Mouse (Mus musculus) right cerebral cortex, adult 18-20 months (tissue): ENCODE measurements around the gene Mast4.

Source experiments
- DNase-seq: peaks from one replicate; pipeline ENCODE4 v3.0.0; 2022; ENCODE audit warnings: mixed read lengths

Gene Mast4

DNA sequence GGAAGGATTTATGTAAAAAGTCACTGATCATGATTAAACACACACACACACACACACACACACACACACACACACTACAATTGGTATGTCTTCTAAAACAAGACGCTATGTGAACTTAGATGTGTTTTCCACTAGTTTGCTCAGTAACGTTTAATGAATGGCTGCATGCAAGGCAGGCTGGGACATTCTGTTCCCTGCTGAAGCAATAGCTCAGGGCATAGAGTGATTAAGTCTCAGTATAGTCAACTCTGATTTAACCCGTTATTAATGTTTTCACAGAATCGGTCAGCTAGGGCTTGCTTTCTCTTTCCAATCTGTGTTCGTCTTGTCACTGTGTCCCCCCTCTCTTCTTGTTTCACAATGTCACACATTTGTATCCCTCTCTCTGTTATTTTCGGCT lies 558.8 kb downstream of the Mast4 start:
- no peak for DNase-seq

DNA sequence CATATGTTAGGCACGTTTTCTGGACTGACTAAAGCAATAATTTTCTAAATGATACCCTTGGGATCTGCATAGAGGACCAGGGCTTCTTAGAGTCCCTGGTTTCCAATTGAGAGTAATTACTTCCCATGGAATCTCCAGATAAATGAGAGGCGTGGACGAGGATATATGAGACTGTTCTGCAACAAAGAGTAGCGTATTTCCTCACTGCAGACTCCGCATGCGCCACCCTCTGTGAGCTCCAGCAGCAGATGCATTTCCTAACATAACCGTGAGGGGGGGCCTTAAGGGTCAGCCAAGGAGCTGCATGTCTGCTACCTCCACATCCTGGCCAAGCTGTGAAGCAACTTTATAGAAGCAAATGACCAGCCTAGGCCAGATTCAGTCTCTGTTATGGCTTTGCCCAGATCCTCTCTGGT lies 559.5 kb downstream of the Mast4 start:
- no peak for DNase-seq

GRCm38 (mm10) chr13:102773169-102773568 lies 561.1 kb downstream of the Mast4 start:
- no peak for DNase-seq

DNA sequence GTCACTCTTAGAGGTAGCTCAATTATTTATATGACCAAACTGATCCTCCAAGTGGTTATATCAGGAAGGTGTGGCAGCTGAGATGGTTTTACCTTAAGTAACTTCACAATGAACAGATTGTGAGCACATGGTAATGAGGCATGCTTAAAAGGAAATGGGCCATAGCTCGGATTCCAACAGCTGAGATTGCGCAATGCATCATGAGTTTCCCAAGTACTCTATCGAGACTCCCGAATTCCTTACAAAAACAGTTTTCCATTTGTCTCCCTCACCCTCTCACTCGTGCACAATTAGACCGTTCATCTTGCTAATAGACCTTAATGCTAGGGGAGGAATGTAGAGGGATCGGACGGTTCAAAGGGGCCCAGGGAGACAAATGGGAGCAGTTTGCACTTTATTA lies 564.1 kb downstream of the Mast4 start:
- no peak for DNase-seq

- DNase-seq = no peak
These were observed 565.8 kb downstream of the Mast4 start for GRCm38 (mm10) chr13:102768512-102768911.

DNA sequence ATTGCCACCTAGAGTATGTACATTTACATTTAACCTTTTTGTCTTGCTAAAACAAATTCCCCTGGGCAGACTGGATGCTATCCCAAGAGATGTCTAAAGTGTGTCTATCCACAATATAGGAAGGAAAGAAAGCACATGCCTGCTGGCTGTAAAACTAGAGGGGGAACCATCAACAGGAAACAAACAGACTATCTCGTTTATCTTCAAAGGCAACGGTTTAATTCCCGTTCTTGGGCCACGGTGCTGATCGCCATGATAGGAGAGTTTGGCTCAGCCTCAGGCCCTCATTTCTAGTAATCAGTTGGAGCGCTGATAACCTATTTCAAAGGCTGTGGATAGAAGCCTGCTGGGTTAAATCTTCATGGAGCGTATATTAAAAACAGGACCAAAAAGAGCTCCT lies 567.2 kb downstream of the Mast4 start:
- DNase-seq = no peak

- DNase-seq = no peak
These were observed 569.1 kb downstream of the Mast4 start for GRCm38 (mm10) chr13:102765216-102765615.

GRCm38 (mm10) chr13:102764218-102764617 lies 570.1 kb downstream of the Mast4 start:
- DNase-seq = no peak

DNA sequence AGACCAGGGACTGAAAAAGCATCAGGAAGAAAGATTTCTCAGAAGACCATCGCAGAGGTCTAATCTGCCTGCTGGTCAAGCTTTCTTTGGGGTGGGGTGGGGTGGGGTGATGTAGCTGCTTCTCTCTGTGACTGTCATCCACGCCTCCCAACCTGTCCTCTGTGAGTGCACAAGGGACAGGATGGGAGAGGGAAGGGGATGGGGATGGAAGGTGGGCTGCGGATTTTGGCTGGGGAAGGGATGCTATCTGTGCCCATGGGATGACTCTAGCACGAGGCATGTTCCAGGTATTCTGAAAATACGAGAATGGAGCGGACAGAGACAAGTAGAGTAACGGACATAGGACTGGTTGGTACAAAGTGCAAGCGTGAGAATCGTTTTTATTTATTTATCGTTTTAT lies 572.1 kb downstream of the Mast4 start:
- no peak for DNase-seq

DNA sequence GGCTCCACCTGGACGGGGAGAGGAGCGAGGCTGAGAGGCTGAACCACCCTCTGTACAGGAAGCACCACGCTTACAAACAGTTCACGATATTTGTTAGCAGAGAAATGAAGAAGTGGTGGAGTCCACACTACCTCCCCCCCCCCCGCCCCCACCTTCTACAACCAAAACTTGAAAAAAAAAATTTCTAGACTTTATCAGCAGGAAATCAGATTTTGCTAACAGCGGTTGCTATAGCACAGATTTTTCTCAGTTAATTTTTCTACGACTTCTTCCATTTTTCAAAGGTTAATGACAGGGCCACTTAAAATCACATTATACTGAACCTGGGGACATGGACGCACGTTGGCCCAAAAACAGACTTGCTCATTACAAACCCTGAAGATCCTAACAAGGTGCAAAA lies 572.9 kb downstream of the Mast4 start:
- DNase-seq = no peak

GRCm38 (mm10) chr13:102758021-102758420 lies 576.3 kb downstream of the Mast4 start:
- no peak for DNase-seq

GRCm38 (mm10) chr13:102756071-102756470 lies 578.2 kb downstream of the Mast4 start:
- DNase-seq = no peak

- no peak for DNase-seq
These were observed 579.2 kb downstream of the Mast4 start for GRCm38 (mm10) chr13:102755124-102755523.

DNA sequence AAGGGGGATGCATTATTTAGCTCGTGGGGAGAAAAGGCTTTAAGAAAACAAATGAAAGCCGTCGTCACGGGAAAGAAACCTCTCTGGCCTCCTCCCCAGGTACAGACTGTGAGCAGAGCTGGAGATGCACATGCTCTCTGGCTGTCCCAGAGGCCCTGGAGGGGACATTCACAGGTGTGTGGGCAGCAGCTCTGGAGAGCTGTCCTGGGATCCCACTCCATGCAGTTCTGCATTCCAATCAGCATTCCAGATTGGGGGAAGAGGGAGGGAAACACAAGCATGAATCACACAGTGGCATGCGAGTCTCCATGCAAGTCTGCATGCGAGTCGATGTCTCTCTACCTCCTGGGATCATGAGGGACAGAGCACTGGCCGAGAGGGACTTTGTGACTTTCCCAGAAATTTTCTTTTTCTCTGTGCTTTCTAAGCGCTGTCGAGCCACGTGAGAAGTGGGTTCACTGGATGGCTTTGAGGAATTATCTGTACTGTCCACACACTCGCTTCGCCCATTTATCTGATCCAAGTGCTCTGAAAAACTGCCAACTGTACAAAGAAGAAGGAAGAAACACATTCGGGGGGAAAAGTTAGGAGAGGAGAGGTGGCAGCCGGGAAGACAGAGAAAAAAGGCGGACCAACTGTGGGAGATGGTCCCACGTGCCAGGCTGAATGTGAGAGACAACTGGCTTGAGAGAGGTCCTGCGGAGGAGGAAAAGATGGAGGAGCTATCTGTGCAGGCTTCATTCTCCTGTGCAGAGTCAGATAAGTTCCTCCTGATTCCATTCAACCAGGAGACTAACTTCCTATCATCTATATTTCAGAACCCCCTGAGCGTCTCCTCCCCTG lies 580.4 kb downstream of the Mast4 start:
- DNase-seq = no peak

DNA sequence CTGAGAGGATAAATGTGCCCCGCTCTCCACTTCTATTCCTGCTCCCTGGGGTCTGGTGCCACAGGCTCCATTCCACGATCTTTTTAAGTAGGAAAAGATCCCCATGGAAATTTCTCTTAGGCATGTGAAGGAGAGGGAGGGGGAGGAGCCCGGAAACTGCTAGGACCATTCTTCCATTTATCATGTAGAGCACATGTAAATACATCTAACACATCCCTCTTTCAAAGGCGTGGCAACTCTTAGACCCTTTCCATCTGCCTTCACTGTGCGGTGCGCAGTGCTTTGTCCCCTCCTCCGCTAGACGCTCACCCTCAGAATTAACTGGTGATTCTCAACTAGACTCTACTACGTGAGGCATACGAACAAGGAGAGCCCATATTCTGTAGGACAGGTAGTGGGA lies 584.4 kb downstream of the Mast4 start:
- no peak for DNase-seq

DNA sequence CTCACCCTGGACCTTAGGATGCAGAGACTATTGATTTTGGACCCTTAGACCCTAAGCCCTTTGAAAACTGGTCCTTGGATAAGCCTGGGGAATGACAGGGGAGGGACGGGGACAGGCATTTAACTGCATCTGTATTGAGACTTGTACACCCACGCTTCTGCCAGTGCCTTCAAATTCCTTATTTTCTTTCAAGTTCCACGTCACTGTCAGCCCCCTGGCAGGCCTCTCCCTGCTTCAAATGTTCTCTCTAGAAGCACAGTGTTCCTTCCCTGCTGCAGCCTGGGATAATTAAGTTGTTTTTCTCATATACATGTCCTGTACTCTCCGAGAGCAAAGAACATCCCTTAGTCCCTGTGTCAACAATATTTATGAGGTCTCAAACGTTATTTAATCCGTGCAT lies 585.1 kb downstream of the Mast4 start:
- no peak for DNase-seq

GRCm38 (mm10) chr13:102746803-102747561 lies 587.3 kb downstream of the Mast4 start:
- DNase-seq = peak; percentile 65

DNA sequence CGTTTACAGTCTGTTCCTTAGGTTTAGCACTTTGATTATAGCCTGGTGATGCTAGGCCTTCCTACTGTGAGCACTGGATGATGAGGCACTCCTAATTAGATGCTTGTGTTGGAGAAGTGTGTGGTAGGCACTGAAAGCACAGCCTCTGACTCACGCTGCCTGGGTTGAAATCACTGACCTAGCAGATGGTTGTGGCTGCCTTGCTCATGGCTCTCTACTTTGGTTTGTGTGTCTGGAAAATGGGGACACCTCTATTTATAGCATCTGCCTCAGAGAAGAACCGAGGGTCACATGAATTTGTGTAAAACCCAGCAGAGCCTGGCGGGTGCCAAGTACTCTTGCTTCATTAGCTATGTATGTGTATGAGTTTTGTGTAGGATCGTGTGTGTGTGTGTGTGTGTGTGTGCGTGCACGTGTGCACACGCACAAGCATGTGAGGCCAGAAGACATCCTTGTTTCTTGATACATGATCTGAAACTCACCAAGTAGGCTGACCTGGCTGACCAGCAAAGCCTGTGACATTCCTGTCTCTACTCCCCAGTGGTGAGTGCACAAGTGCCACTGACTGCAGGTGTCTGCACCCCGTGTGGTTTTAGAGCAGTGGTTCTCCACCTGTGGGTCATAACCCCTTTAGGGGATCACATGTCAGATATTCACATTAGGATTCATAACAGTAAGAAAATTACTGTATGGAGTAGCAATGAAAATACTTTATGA lies 588.5 kb downstream of the Mast4 start:
- peak; percentile 84 for DNase-seq

DNA sequence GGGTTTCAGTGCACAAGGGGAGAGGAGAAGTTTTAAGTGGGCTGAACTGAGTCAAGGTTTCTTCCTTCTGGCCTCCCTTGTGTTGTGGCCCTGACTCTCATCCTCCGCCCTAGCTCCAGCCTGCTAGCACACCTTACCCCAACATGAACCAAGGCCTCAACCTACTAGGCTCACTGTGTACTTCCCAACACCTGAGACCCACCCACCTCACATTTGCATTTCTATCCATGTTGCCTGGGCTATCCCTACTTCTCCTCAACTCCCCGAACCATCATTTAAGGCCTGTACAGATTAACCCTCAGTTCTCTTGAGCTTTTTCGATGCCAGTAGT lies 589.1 kb downstream of the Mast4 start:
- DNase-seq = no peak

- DNase-seq = peak; percentile 58
These were observed 589.6 kb downstream of the Mast4 start for GRCm38 (mm10) chr13:102744481-102745269.

- no peak for DNase-seq
These were observed 594.4 kb downstream of the Mast4 start for GRCm38 (mm10) chr13:102739720-102740535.

GRCm38 (mm10) chr13:102737811-102738210 lies 596.5 kb downstream of the Mast4 start:
- no peak for DNase-seq
